Mouse (Mus musculus) urinary bladder, postnatal 14 days (tissue): Measurements from ENCODE around the gene Rslcan18.
"Not testable (repeated sequence)": the region's sequence is repeated elsewhere in the genome, so short reads cannot be mapped to it uniquely, and the experiment has no call there.

Experiments
- DNase-seq: peaks from one replicate; pipeline ENCODE4 v3.0.0; 2021; ENCODE audit warnings: low spot score

Rslcan18 gene

GRCm38 (mm10) chr13:67116163-67116562 is at the start of gene Rslcan18:
Rslcan18 (minus strand) TSS chr13:67116263.
- DNase-seq, result not testable (repeated sequence)

- peak; percentile 79 for DNase-seq
Measured at GRCm38 (mm10) chr13:67128038-67128721, 12.1 kb upstream of the Rslcan18 start.

- DNase-seq, result not testable (repeated sequence)
Measured at GRCm38 (mm10) chr13:67127507-67127906, 11.4 kb upstream of the Rslcan18 start.

- no peak for DNase-seq
Measured at GRCm38 (mm10) chr13:67124460-67124859, 8.4 kb upstream of the Rslcan18 start.

- not testable (repeated sequence) for DNase-seq
Measured at GRCm38 (mm10) chr13:67121360-67121759, 5.3 kb upstream of the Rslcan18 start, which contains the start of gene Zfp759. Zfp759 (plus strand) TSS chr13:67121660.

- DNase-seq, result no peak
Measured at GRCm38 (mm10) chr13:67113287-67113686, 2.8 kb downstream of the Rslcan18 start.

GRCm38 (mm10) chr13:67112096-67112495 is 4.0 kb downstream of the Rslcan18 start:
- DNase-seq, result no peak

- DNase-seq, result no peak
Measured at GRCm38 (mm10) chr13:67108821-67109206, 7.2 kb downstream of the Rslcan18 start.

- peak; percentile 91 for DNase-seq
Measured at GRCm38 (mm10) chr13:67108194-67108820, 7.8 kb downstream of the Rslcan18 start, which contains the start of gene Gm28557. Gm28557 (minus strand) TSS chr13:67108604.

GRCm38 (mm10) chr13:67107681-67108080 is 8.4 kb downstream of the Rslcan18 start:
- no peak for DNase-seq

GRCm38 (mm10) chr13:67097876-67098275 is 18.2 kb downstream of the Rslcan18 start, which contains the start of gene Zfp708:
Zfp708 (minus strand) TSS chr13:67097976.
- no peak for DNase-seq

GRCm38 (mm10) chr13:67090154-67090553 is 25.9 kb downstream of the Rslcan18 start:
- DNase-seq, result no peak

- no peak for DNase-seq
Measured at GRCm38 (mm10) chr13:67081946-67082345, 34.1 kb downstream of the Rslcan18 start.

- peak; percentile 73 for DNase-seq
Measured at GRCm38 (mm10) chr13:67081142-67081713, 34.8 kb downstream of the Rslcan18 start.

GRCm38 (mm10) chr13:67077244-67077643 is 38.8 kb downstream of the Rslcan18 start:
- no peak for DNase-seq

- DNase-seq, result no peak
Measured at GRCm38 (mm10) chr13:67072786-67073185, 43.3 kb downstream of the Rslcan18 start.

- no peak for DNase-seq
Measured at GRCm38 (mm10) chr13:67065386-67065785, 50.7 kb downstream of the Rslcan18 start.

GRCm38 (mm10) chr13:67062427-67062826 is 53.6 kb downstream of the Rslcan18 start:
- no peak for DNase-seq

GRCm38 (mm10) chr13:67060786-67061358 is 55.2 kb downstream of the Rslcan18 start, which contains the start of gene Zfp712:
Zfp712 (minus strand) TSS chr13:67061170.
- DNase-seq, result peak; percentile 93

- no peak for DNase-seq
Measured at GRCm38 (mm10) chr13:67060161-67060785, 55.8 kb downstream of the Rslcan18 start.
